Mouse (Mus musculus) cerebellum, adult 18-20 months (tissue): ENCODE measurements at regions not wholly inside any gene's neighbourhood (a gene's known extent, or its start where the extent isn't known, plus 50 kb on each side); places are given as distances from the start of the nearest gene placed in this dataset.

Source experiments
- DNase-seq, 2 experiments: peaks; one replicate each; pipeline ENCODE4 v3.0.0; 2021

- DNase-seq = no peak
Observed at GRCm38 (mm10) chr12:25213782-25214478, 117.0 kb upstream of the Id2 start.

DNA sequence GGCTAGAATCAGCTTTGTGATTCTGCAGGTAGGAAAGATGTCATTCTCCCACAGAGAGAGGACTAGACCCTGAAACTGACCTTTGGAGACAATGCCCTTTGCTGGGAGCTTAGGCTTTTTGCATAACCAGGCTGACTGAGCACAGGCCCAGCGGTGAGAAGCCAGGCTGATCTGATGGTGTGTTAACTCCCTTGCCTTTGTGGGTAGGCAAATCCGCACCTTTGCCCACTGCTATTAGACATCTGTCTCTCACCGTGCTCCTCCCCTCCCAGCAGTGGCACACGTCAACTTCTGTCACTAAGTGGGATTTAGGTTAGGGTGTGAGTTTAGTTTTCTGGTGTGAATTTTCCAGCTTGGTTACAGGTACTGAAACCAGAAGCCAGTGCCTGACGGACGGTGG is 114.4 kb upstream of the Id2 start:
- no peak for DNase-seq

DNA sequence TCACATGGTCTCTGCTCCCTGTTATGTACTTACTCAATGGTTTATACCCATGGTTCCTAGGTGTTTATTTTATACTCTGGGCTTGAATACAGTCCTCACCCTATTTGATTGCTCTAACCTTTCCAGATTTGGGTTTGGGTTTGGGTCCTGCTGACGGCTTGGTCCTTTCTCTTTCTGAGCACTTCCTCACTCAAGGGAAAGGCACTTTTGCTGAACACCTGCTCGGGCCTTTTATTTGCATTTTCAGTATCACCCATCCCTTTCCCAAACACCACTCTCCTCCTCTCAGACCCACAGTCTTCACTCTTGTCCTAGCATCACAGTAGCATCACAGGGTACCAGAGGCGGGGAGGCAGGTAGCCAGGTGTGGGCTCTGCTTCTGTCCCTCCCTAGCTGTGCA is 113.7 kb upstream of the Id2 start:
- no peak for DNase-seq

DNA sequence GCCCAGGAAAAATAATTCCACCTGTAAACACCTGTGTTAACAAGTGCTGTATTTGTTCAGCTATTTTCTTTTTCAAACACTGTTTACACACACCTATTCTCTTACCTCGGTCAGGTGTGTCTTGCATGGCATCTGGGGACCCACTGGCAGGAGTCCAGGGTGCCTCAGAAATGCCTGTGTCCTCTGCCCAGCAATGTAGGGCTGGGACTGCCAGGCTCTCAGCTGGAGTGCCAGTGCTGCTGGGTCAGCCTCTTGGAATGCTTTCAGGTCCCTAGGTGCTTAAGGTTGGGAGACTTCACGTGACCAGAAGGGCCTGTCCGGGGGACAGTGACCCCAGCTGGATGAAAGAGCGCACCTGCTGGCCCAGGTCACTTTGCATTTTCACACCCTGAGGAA is 112.4 kb upstream of the Id2 start:
- no peak for DNase-seq

DNA sequence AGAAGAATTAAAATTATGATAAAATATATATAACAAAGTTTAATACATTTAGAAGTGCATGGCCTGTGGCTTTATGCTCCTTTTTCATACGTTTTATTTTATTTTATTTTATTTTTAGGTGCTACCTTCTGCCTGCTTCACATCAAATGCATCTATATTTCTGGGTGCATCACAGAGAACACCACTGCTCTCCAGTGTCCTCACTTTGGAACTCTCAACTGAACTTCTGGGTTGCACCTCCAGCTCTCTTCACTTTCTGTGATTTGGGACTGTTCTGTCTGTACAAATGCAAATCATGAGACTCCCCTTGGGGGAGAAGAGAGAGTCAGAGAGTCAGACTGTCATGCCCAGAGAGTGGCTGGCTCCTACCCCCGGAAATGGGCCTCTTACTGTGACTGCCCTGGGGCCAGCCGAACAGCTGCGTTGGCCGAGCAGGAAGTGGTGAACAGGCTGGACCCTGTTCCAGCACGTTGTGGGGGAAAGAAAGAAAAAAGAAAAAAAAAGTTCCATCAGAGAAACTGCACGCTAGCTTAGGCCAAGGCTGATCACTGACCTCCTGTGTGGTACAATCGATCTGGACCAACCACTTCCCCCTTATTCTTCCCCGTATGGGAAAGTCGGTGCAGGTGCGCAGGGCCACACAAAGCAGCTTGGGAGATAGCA is 111.9 kb upstream of the Id2 start:
- no peak for DNase-seq

GRCm38 (mm10) chr12:25203371-25204067 is 106.6 kb upstream of the Id2 start:
- no peak for DNase-seq

- DNase-seq = no peak
Observed at GRCm38 (mm10) chr12:25200161-25200560, 103.2 kb upstream of the Id2 start.

DNA sequence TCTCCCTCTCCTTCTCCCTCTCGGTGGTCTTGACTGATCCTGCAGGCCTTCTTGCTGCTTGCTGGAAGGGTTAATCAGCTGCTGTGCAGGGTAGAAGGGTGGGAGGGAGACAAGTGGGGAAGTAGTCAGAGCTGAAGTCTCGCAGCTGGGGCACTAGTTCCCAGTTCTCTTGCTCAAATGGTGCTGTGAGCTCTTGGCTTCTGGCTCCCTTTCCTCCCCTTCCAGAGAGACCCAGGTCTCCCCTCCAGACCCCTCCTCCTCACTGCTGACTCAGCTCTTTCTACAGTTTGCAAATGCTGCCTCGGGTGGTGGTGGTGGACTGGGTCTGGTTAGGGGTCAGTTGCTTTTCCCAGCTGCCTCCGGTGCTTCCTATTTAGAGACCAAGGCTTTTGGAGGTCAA is 100.8 kb upstream of the Id2 start:
- no peak for DNase-seq

- no peak for DNase-seq
Observed at GRCm38 (mm10) chr12:25196022-25196421, 99.1 kb upstream of the Id2 start.

GRCm38 (mm10) chr12:25192216-25192615 is 95.3 kb upstream of the Id2 start:
- no peak for DNase-seq

DNA sequence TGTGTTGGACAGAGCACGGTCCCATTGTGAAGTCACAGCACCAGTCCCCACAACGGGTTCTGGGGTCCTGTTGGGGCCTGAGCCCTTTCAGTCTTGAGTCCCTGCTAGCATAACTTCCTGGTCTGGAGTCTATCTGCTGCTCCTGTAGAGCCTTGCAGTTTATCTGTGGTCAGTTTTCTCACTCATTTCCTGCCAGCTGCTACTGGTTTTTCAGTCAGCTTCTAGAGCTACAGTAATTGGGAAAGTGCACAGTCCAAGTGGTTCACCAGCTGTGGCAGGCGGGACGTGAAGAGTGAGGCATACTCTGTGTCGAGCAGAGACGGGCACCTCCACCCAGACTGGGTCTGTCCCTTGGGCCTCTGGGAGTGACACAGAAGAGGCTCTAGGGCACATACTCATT is 93.4 kb upstream of the Id2 start:
- no peak for DNase-seq

DNA sequence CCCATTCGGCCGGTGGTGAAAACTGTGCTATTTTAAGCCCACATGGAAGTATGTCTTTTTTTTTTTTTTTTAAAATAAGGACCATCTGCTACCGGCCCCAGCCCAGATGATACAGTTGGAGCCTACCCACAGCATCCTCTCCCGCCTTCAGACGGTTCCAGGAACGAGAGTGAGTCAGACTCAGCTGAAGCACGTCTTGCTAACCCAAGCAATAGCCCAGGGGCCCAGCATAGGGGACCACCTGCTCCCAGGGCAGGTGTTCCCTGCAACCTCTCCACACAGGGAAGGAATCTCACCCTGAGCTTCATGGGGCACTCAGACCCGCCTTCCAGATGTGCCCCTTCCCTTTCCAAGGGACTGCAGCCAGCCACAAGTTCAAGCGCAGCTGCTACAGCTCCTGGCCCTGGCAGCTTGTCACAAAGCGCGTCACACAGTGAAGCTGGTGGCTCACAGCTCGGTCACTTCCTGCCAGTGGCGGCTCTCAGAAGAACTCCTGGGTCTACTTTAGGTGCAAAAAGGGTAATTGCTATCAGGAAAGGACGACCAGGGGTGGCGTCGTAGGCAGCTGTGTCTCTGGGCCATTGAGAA is 92.3 kb upstream of the Id2 start:
- no peak for DNase-seq

DNA sequence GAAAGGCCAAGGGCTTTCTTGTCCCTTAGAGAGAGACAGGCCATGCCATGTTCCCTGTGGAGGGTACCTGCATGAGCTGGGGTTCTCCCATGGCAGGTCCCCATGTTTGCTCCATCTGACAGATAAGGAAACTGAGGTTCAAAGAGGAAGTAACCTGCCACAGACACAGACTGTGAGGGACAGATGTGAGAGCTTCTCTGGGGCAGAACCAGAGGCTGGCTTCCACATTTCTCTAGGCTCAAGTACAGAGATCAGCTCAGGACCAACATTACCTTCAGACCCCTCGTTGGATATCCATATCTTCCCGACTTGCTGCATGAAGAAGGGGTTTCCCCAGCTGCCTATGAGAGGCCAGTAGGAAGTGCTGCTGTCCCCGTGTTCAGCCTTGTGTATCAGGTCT is 91.6 kb upstream of the Id2 start:
- no peak for DNase-seq

GRCm38 (mm10) chr12:25187216-25187615 is 90.3 kb upstream of the Id2 start:
- DNase-seq = no peak

DNA sequence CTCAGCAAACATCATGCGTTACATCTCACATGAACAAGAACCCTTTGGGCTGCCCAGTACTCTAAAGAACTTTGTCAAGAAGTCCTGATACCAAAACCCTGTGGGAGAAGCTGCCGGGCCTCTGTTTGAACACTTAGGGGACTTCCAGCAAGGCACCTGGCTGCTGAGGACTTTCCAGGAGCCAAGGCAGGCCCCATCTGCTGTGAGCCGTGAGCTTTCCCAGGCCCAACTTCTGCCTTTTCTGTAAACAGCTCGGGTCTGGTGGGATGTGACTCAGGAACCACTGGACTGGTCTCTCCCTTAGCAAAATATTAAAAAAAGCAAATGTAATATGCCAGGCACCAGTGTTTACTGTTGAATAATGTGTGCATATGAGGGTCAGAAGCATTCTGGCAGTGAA is 85.7 kb upstream of the Id2 start:
- no peak for DNase-seq

DNA sequence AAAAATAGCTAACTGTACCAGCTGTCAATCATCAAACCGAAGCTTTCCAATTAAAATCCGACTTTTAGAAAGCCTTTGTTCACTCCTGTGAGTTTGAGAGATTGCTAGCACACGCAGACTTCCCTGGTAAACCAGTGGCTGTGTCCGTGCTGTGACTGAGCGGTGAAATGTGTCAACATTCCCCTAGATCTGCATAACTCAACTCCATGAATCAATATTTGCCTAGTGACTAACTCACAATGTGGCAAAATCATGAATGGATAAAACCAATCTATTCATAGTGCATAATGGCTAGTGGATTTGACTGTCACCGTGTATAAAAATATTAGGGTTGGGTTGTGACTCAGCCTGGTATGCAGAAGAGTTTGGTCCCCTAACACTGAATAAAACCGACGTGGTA is 84.4 kb upstream of the Id2 start:
- DNase-seq = no peak

- DNase-seq = no peak
Observed at GRCm38 (mm10) chr12:25180861-25181260, 83.9 kb upstream of the Id2 start.

- DNase-seq = no peak
Observed at GRCm38 (mm10) chr12:25180289-25180688, 83.3 kb upstream of the Id2 start.

DNA sequence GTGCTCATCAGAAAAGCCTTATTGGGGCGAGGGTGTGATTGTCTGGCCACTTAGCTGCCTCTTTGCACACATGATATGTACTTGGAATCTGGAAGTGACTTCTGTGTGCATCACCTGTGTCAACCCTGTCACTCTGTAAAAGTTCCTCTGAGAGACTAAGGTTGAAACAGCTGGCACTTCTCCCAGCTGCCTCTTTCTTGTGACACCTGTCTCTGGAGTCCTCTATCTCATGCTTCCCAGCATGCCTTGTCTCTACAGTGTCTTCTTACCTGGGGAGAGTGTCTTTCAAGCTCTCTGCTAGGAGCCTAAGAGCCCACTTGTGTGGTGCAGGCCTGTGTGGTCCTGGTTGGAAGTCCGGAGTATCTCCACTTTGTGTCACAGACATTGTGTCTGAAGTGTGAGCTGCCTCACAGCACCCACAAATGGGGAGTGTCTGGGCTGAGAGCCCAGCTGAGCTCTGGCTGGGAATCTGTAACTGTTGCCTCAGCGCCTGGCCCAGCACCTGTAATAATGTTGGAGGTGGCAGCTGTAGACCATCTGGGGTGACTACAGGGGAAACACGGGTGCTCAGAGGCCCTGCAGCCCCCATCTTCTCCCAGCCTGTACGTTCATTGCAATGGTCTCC is 81.7 kb upstream of the Id2 start:
- DNase-seq = no peak

GRCm38 (mm10) chr12:25177827-25178226 is 80.9 kb upstream of the Id2 start:
- no peak for DNase-seq

DNA sequence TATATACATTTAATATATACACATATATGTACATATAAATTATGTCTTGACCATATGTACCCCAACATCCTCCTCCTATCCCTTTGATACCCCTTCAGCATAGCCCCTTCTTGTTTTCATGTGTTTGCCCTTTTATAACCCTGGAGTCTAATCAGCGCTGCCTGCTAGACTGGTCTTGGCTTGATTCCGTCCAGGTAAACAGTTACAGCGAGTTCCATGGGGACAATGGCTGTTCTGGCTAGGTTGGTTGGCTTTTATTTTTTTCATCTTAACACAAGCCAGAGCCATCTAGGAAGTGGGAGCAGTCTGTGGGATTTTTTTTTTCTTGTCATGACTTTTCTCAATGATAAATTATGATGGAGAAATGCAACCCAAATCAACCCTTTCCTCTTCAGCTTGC is 79.6 kb upstream of the Id2 start:
- DNase-seq = no peak

DNA sequence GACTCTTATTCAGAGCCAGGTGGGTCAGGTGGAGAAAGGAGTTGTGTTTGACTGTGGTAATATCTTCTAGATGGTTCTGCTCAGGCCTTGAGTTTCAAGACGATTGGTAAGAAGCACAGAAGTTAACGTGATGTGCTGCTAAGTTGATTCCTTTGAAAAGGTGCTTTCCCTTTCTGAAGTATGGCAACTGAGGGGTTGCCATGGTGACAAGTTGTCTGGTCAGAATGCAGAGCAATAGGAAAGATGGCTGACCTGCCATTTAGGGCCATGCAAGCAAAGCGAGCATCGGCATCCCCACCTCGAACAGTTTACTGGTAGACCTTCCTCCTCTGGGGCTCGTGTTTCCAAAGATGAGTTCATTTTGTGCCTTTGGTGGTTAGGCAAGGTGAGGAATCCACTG is 76.1 kb upstream of the Id2 start:
- no peak for DNase-seq

DNA sequence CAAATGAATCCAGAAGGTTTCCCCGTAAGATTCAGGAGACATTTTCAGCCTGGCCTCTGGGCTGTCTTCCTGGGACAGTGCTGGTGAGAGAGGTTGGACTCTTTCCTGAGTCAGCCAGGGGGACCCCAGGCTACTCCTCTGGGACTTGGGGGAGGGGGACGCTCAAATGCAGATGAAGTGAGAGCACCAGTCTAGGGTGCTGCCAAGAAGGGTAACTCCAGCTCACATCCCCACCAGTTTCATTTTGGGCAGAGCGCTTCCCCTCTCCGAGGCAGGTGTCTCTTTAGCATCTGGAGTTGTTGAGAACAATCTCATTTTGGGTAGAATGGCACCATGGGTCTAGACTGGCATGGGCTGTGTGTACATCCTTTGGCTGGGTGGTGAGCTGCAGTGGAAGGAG is 75.5 kb upstream of the Id2 start:
- no peak for DNase-seq

DNA sequence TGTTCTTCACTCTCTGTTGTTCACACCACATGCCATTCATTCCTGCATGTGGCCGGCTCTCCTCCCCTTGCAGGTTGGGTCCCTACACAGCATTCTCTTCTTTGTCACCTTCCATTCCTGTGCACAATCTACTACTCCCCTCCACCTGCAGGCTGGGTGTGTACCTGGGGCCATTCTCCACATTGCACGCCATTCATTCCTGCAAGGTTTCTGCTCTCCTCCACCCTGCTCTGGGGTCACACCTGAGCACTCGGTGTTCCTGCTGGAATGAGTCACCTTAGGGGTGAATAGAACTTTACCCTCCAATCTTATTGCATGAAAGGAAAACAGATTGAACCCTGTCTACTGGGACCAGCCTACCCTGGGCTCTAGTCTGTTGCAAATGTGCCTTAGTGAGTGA is 72.7 kb upstream of the Id2 start:
- no peak for DNase-seq
